Mouse (Mus musculus): ENCODE measurements around the gene Dennd1b.

- no peak for TF ChIP-seq CTCF (IDR thresholded peaks at IDR 0.05; ENCODE audit: control insufficient read depth, insufficient read depth, insufficient read length)
- no peak for TF ChIP-seq MYOD1 (IDR thresholded peaks at IDR 0.05; ENCODE audit: control insufficient read depth, insufficient read length, low read depth)
- no peak for TF ChIP-seq USF1 (IDR thresholded peaks at IDR 0.05; ENCODE audit: low read depth)
- TF ChIP-seq MAX (IDR thresholded peaks at IDR 0.05) = no peak
- TF ChIP-seq CEBPB (IDR thresholded peaks at IDR 0.05; ENCODE audit: low read depth) = no peak
- TF ChIP-seq FOSL1 (IDR thresholded peaks at IDR 0.05; ENCODE audit: insufficient read depth, low read length, poor library complexity, severe bottlenecking) = no peak
Measured at GRCm38 (mm10) chr1:138974836-138975235, 11.6 kb downstream of the Dennd1b start.
